Mouse (Mus musculus) R1 (cell line): ENCODE measurements around the gene Cacna2d1.

Experiments used
- DNase-seq: peaks from one replicate; pipeline ENCODE4 v3.0.0-alpha.2; 2018; ENCODE audit warnings: low read depth, low spot score

The Cacna2d1 gene

GRCm38 (mm10) chr5:16146602-16147001 is 212.1 kb downstream of the Cacna2d1 start:
- DNase-seq = no peak

- no peak for DNase-seq
Measured at GRCm38 (mm10) chr5:16155375-16156284, 221.1 kb downstream of the Cacna2d1 start.

- no peak for DNase-seq
Measured at GRCm38 (mm10) chr5:16163270-16163669, 228.8 kb downstream of the Cacna2d1 start.

- no peak for DNase-seq
Measured at GRCm38 (mm10) chr5:16166117-16166867, 231.8 kb downstream of the Cacna2d1 start.

GRCm38 (mm10) chr5:16166868-16167267 is 232.4 kb downstream of the Cacna2d1 start:
- no peak for DNase-seq

- peak; percentile 74 for DNase-seq
Measured at GRCm38 (mm10) chr5:16181041-16181440, 246.6 kb downstream of the Cacna2d1 start.

GRCm38 (mm10) chr5:16184064-16184463 is 249.6 kb downstream of the Cacna2d1 start:
- DNase-seq = peak; percentile 53

- DNase-seq = no peak
Measured at GRCm38 (mm10) chr5:16187931-16188330, 253.4 kb downstream of the Cacna2d1 start.

- no peak for DNase-seq
Measured at GRCm38 (mm10) chr5:16189878-16190277, 255.4 kb downstream of the Cacna2d1 start.

- DNase-seq = no peak
Measured at GRCm38 (mm10) chr5:16191165-16191564, 256.7 kb downstream of the Cacna2d1 start.

GRCm38 (mm10) chr5:16199816-16200215 is 265.3 kb downstream of the Cacna2d1 start:
- DNase-seq = peak; percentile 33

- DNase-seq = no peak
Measured at GRCm38 (mm10) chr5:16221960-16222359, 287.5 kb downstream of the Cacna2d1 start.

- no peak for DNase-seq
Measured at GRCm38 (mm10) chr5:16225359-16225758, 290.9 kb downstream of the Cacna2d1 start.

GRCm38 (mm10) chr5:16229384-16229783 is 294.9 kb downstream of the Cacna2d1 start:
- no peak for DNase-seq

GRCm38 (mm10) chr5:16231477-16231876 is 297.0 kb downstream of the Cacna2d1 start:
- DNase-seq = no peak

GRCm38 (mm10) chr5:16234891-16235290 is 300.4 kb downstream of the Cacna2d1 start:
- DNase-seq = no peak

GRCm38 (mm10) chr5:16235864-16236263 is 301.4 kb downstream of the Cacna2d1 start:
- no peak for DNase-seq

GRCm38 (mm10) chr5:16236608-16237007 is 302.1 kb downstream of the Cacna2d1 start:
- DNase-seq = no peak

GRCm38 (mm10) chr5:16237972-16238371 is 303.5 kb downstream of the Cacna2d1 start:
- no peak for DNase-seq

GRCm38 (mm10) chr5:16240255-16240654 is 305.8 kb downstream of the Cacna2d1 start:
- no peak for DNase-seq

- DNase-seq = no peak
Measured at GRCm38 (mm10) chr5:16243599-16243998, 309.1 kb downstream of the Cacna2d1 start.

GRCm38 (mm10) chr5:16252738-16253513 is 318.4 kb downstream of the Cacna2d1 start:
- no peak for DNase-seq
